Mouse (Mus musculus) ovary, postnatal 10 days (tissue): Measurements from ENCODE around the gene Irf2bp2.

Experiments
- DNase-seq: peaks from one replicate; pipeline ENCODE4 v3.0.0; 2022; ENCODE audit warnings: low spot score

Irf2bp2 gene

GRCm38 (mm10) chr8:126593889-126594480 lies at the start of gene Irf2bp2:
Irf2bp2 (minus strand) TSS chr8:126593986.
- peak; percentile 75 for DNase-seq

GRCm38 (mm10) chr8:126642665-126643064 lies 48.9 kb upstream of the Irf2bp2 start:
- no peak for DNase-seq

- no peak for DNase-seq
Observed at GRCm38 (mm10) chr8:126641568-126642295, 47.9 kb upstream of the Irf2bp2 start.

GRCm38 (mm10) chr8:126639161-126639560 lies 45.4 kb upstream of the Irf2bp2 start:
- no peak for DNase-seq

- no peak for DNase-seq
Observed at GRCm38 (mm10) chr8:126638027-126638426, 44.2 kb upstream of the Irf2bp2 start.

GRCm38 (mm10) chr8:126634541-126635048 lies 40.8 kb upstream of the Irf2bp2 start:
- no peak for DNase-seq

- no peak for DNase-seq
Observed at GRCm38 (mm10) chr8:126628616-126629015, 34.8 kb upstream of the Irf2bp2 start.

GRCm38 (mm10) chr8:126626415-126626814 lies 32.6 kb upstream of the Irf2bp2 start:
- DNase-seq: no peak

- DNase-seq: no peak
Observed at GRCm38 (mm10) chr8:126622111-126622795, 28.5 kb upstream of the Irf2bp2 start.

- DNase-seq: no peak
Observed at GRCm38 (mm10) chr8:126620721-126621120, 26.9 kb upstream of the Irf2bp2 start.

GRCm38 (mm10) chr8:126619487-126619886 lies 25.7 kb upstream of the Irf2bp2 start:
- DNase-seq: no peak

GRCm38 (mm10) chr8:126617665-126618064 lies 23.9 kb upstream of the Irf2bp2 start:
- no peak for DNase-seq

- DNase-seq: no peak
Observed at GRCm38 (mm10) chr8:126616736-126617135, 22.9 kb upstream of the Irf2bp2 start.

GRCm38 (mm10) chr8:126615765-126616164 lies 22.0 kb upstream of the Irf2bp2 start:
- DNase-seq: no peak

GRCm38 (mm10) chr8:126614740-126615132 lies 20.9 kb upstream of the Irf2bp2 start:
- no peak for DNase-seq

- no peak for DNase-seq
Observed at GRCm38 (mm10) chr8:126614062-126614739, 20.4 kb upstream of the Irf2bp2 start.

GRCm38 (mm10) chr8:126613143-126613542 lies 19.4 kb upstream of the Irf2bp2 start:
- no peak for DNase-seq

GRCm38 (mm10) chr8:126612739-126613138 lies 19.0 kb upstream of the Irf2bp2 start:
- no peak for DNase-seq

GRCm38 (mm10) chr8:126610713-126611112 lies 16.9 kb upstream of the Irf2bp2 start:
- DNase-seq: no peak

GRCm38 (mm10) chr8:126609556-126610263 lies 15.9 kb upstream of the Irf2bp2 start:
- no peak for DNase-seq

GRCm38 (mm10) chr8:126603241-126603947 lies 9.6 kb upstream of the Irf2bp2 start:
- no peak for DNase-seq
